Mouse (Mus musculus): ENCODE results near the gene Usp29.
"Not testable (repeated sequence)": the region's sequence is repeated elsewhere in the genome, so short reads cannot be mapped to it uniquely, and the experiment has no call there.

Gene Usp29

GRCm38 (mm10) chr7:6880918-6881317, 150.5 kb downstream of the Usp29 start:
- DNase-seq = not testable (repeated sequence)

- DNase-seq = no peak
These were observed 151.2 kb downstream of the Usp29 start for GRCm38 (mm10) chr7:6881473-6882046.

- no peak for DNase-seq
These were observed 153.2 kb downstream of the Usp29 start for GRCm38 (mm10) chr7:6883376-6884147.

GRCm38 (mm10) chr7:6885416-6885815, 155.0 kb downstream of the Usp29 start:
- DNase-seq = no peak

GRCm38 (mm10) chr7:6886896-6887295, 156.5 kb downstream of the Usp29 start:
- no peak for DNase-seq

- no peak for DNase-seq
These were observed 159.5 kb downstream of the Usp29 start for GRCm38 (mm10) chr7:6889871-6890270.

- DNase-seq = no peak
These were observed 160.8 kb downstream of the Usp29 start for GRCm38 (mm10) chr7:6891206-6891605.

GRCm38 (mm10) chr7:6897021-6897420, 166.6 kb downstream of the Usp29 start:
- DNase-seq = not testable (repeated sequence)

- no peak for DNase-seq
These were observed 170.3 kb downstream of the Usp29 start for GRCm38 (mm10) chr7:6900672-6901071.

GRCm38 (mm10) chr7:6903489-6903888, 173.1 kb downstream of the Usp29 start:
- no peak for DNase-seq

- DNase-seq = no peak
These were observed 180.1 kb downstream of the Usp29 start for GRCm38 (mm10) chr7:6910527-6910926.

GRCm38 (mm10) chr7:6911731-6912130, 181.4 kb downstream of the Usp29 start:
- no peak for DNase-seq

- DNase-seq = no peak
These were observed 183.3 kb downstream of the Usp29 start for GRCm38 (mm10) chr7:6913439-6914380.

- no peak for DNase-seq
These were observed 186.7 kb downstream of the Usp29 start for GRCm38 (mm10) chr7:6917126-6917525.

- DNase-seq = peak; percentile 67
These were observed 187.9 kb downstream of the Usp29 start for GRCm38 (mm10) chr7:6918267-6918666.

- no peak for DNase-seq
These were observed 188.9 kb downstream of the Usp29 start for GRCm38 (mm10) chr7:6919131-6919870.

GRCm38 (mm10) chr7:6923515-6923914, 193.1 kb downstream of the Usp29 start:
- no peak for DNase-seq

- DNase-seq = no peak
These were observed 195.8 kb downstream of the Usp29 start for GRCm38 (mm10) chr7:6925926-6926730.

- no peak for DNase-seq
These were observed 196.3 kb downstream of the Usp29 start for GRCm38 (mm10) chr7:6926731-6926995.

- DNase-seq = no peak
These were observed 198.9 kb downstream of the Usp29 start for GRCm38 (mm10) chr7:6929286-6929685.

GRCm38 (mm10) chr7:6934741-6935140, 204.4 kb downstream of the Usp29 start:
- no peak for DNase-seq

GRCm38 (mm10) chr7:6937040-6937439, 206.7 kb downstream of the Usp29 start:
- peak; percentile 61 for DNase-seq
